Mouse (Mus musculus): ENCODE measurements at regions not wholly inside any gene's neighbourhood (a gene's known extent, or its start where the extent isn't known, plus 50 kb on each side); places are given as distances from the start of the nearest gene placed in this dataset.

DNA sequence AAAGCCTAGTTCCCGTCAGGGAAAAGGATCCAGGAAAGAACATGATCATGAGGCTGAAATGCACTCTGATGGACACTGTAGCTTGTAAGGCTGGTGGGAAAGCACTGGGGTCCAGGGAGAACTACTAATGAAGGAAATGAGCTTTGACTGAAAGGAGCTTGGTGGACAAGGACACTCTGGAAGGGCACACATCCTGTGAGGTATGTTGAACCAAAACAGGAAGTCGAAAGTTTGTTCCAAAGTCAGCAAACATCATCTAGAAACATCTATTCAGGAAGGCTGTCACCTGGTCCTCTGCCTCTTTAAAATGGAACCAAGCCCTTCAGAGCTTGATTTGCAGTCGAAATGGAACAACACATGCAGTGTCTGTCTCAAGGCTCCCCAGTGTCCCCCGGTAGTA, 143.1 kb downstream of the Hlx start:
- TF ChIP-seq CTCF (IDR thresholded peaks at IDR 0.05; ENCODE audit: extremely low read depth, insufficient read depth, low read length): no peak
- TF ChIP-seq POLR2A (IDR thresholded peaks at IDR 0.05; ENCODE audit: extremely low read depth, insufficient read depth, low read length): no peak

Measured in cortical plate, adult 2 months (tissue).